Mouse (Mus musculus) CH12.LX (cell line): ENCODE results near the gene Atp9a. TPM values are rescaled to one million over a fixed set of nuclear protein-coding genes. Genes with fewer than 3 reads are reported as not detected.

Source experiments
- DNase-seq: peaks from one replicate; pipeline ENCODE4 v3.0.0-alpha.2; 2013; ENCODE audit errors: extremely low read depth
- H3K27ac ChIP-seq: 2 replicates; pipeline ENCODE4 v1.5.1; 2012; ENCODE audit warnings: low read depth, mild to moderate bottlenecking, control low read depth, moderate library complexity; ENCODE audit not compliant: insufficient read depth
- H3K27me3 ChIP-seq: replicated peaks from 2 replicates; pipeline ENCODE3; 2012; ENCODE audit warnings: inconsistent platforms
- H3K36me3 ChIP-seq, 2 experiments: replicated peaks in 1 of 2; 2 replicates each; pipeline versions ENCODE3 to v1.6.1; 2012; ENCODE audit warnings: inconsistent platforms in 1 of 2, low read length in 1 of 2, mild to moderate bottlenecking in 1 of 2, mixed read lengths in 1 of 2, moderate library complexity in 1 of 2; ENCODE audit not compliant: control insufficient read depth in 1 of 2, insufficient read depth in 1 of 2
- H3K4me1 ChIP-seq, 2 experiments: 2 replicates each; pipeline ENCODE4 v1.6.1; 2012; ENCODE audit warnings: inconsistent platforms in 1 of 2, moderate library complexity in 1 of 2; ENCODE audit not compliant: insufficient read depth in 2 of 2, control insufficient read depth in 1 of 2
- H3K4me2 ChIP-seq: 2 replicates; pipeline ENCODE4 v1.6.1; 2012; ENCODE audit warnings: low read depth, mild to moderate bottlenecking, control low read depth; ENCODE audit not compliant: poor library complexity, insufficient read depth, severe bottlenecking
- H3K4me3 ChIP-seq, 3 experiments: fragments of 150-350 bp in 1 of 3; sonication (generic) in 1 of 3; replicated peaks in 1 of 3; 2 replicates each; pipeline versions ENCODE3 to v1.5.1; 2011 to 2012; ENCODE audit warnings: low read depth in 2 of 3, low read length in 2 of 3, mild to moderate bottlenecking in 2 of 3, moderate library complexity in 2 of 3, control low read depth in 1 of 3, improper control_type of control experiment in 1 of 3, inconsistent platforms in 1 of 3, mixed read lengths in 1 of 3; ENCODE audit not compliant: poor library complexity in 1 of 3
- H3K79me2 ChIP-seq: replicated peaks from 2 replicates; pipeline ENCODE4 v1.6.1; 2012; ENCODE audit warnings: mild to moderate bottlenecking, moderate library complexity; ENCODE audit not compliant: control insufficient read depth, poor library complexity, insufficient read depth, severe bottlenecking; ENCODE audit errors: extremely low read depth
- H3K9ac ChIP-seq: 2 replicates; pipeline ENCODE4 v1.6.1; 2012; ENCODE audit warnings: low read depth, mild to moderate bottlenecking, control low read depth, moderate library complexity; ENCODE audit not compliant: insufficient read depth
- H3K9me3 ChIP-seq: replicated peaks from 2 replicates; pipeline ENCODE3; 2012; ENCODE audit warnings: low read length, inconsistent platforms, mixed read lengths
- BHLHE40 ChIP-seq: IDR thresholded peaks from 2 replicates; pipeline ENCODE4 v1.6.1; 2011; ENCODE audit warnings: mild to moderate bottlenecking, low read depth, low read length, improper control_type of control experiment
- CHD2 ChIP-seq: IDR thresholded peaks from 2 replicates; pipeline ENCODE4 v1.6.1; 2011; ENCODE audit warnings: low read length, improper control_type of control experiment
- ETS1 ChIP-seq: conservative IDR thresholded peaks from 2 replicates; pipeline ENCODE4 v1.6.1; 2012; ENCODE audit warnings: low read depth, mild to moderate bottlenecking, inconsistent platforms, low read length, improper control_type of control experiment, moderate library complexity
- HCFC1 ChIP-seq: IDR thresholded peaks from 2 replicates; pipeline ENCODE4 v1.6.1; 2012; ENCODE audit warnings: low read depth, mild to moderate bottlenecking, inconsistent platforms, low read length, improper control_type of control experiment
- JUN ChIP-seq: IDR thresholded peaks from 2 replicates; pipeline ENCODE4 v1.6.1; 2011; ENCODE audit warnings: low read depth, mild to moderate bottlenecking, low read length, improper control_type of control experiment, moderate library complexity; ENCODE audit not compliant: insufficient read depth
- JUND ChIP-seq: conservative IDR thresholded peaks from 2 replicates; pipeline ENCODE4 v1.6.1; 2011; ENCODE audit warnings: low read depth, low read length, improper control_type of control experiment
- MAX ChIP-seq: IDR thresholded peaks from 2 replicates; pipeline ENCODE4 v1.6.1; 2011; ENCODE audit warnings: low read length, improper control_type of control experiment
- MAZ ChIP-seq: IDR thresholded peaks from 2 replicates; pipeline ENCODE4 v1.6.1; 2012; ENCODE audit warnings: low read depth, mild to moderate bottlenecking, inconsistent platforms, low read length, improper control_type of control experiment, moderate library complexity
- MEF2A ChIP-seq: IDR thresholded peaks from 2 replicates; pipeline ENCODE4 v1.6.1; 2014; ENCODE audit warnings: low read depth, mild to moderate bottlenecking, inconsistent platforms, low read length, improper control_type of control experiment, borderline replicate concordance
- MXI1 ChIP-seq: IDR thresholded peaks from 2 replicates; pipeline ENCODE4 v1.6.1; 2011; ENCODE audit warnings: mild to moderate bottlenecking, low read depth, low read length, improper control_type of control experiment
- PAX5 ChIP-seq: IDR thresholded peaks from 2 replicates; pipeline ENCODE4 v1.6.1; 2012; ENCODE audit warnings: low read length, inconsistent platforms, mixed read lengths
- POLR2AphosphoS2 ChIP-seq: IDR thresholded peaks from 2 replicates; pipeline ENCODE4 v1.6.1; 2011; ENCODE audit warnings: low read depth, low read length, improper control_type of control experiment
- RAD21 ChIP-seq: IDR thresholded peaks from 2 replicates; pipeline ENCODE4 v1.6.1; 2011; ENCODE audit warnings: low read depth, mild to moderate bottlenecking, low read length, improper control_type of control experiment, moderate library complexity
- RCOR1 ChIP-seq: conservative IDR thresholded peaks from 2 replicates; pipeline ENCODE4 v1.6.1; 2012; ENCODE audit warnings: low read depth, mild to moderate bottlenecking, inconsistent platforms, low read length, improper control_type of control experiment
- SIN3A ChIP-seq: IDR thresholded peaks from 2 replicates; pipeline ENCODE4 v1.6.1; 2012; ENCODE audit warnings: low read length, improper control_type of control experiment, inconsistent platforms
- TCF12 ChIP-seq: IDR thresholded peaks from 2 replicates; pipeline ENCODE4 v1.6.1; 2014; ENCODE audit warnings: low read depth, mild to moderate bottlenecking, inconsistent platforms, low read length, improper control_type of control experiment
- UBTF ChIP-seq: IDR thresholded peaks from 2 replicates; pipeline ENCODE4 v1.6.1; 2012; ENCODE audit warnings: low read depth, mild to moderate bottlenecking, inconsistent platforms, low read length, improper control_type of control experiment, moderate library complexity
- USF2 ChIP-seq: conservative IDR thresholded peaks from 2 replicates; pipeline ENCODE4 v1.6.1; 2011; ENCODE audit warnings: low read depth, low read length, improper control_type of control experiment
- ZC3H11A ChIP-seq: IDR thresholded peaks from 2 replicates; pipeline ENCODE4 v1.6.1; 2012; ENCODE audit warnings: low read depth, mild to moderate bottlenecking, inconsistent platforms, low read length, improper control_type of control experiment
- ZKSCAN1 ChIP-seq: IDR thresholded peaks from 2 replicates; pipeline ENCODE4 v1.6.1; 2012; ENCODE audit warnings: low read depth, inconsistent platforms, low read length, improper control_type of control experiment, borderline replicate concordance
- ZMIZ1 ChIP-seq: IDR thresholded peaks from 2 replicates; pipeline ENCODE4 v1.6.1; 2012; ENCODE audit warnings: low read depth, mild to moderate bottlenecking, inconsistent platforms, low read length, improper control_type of control experiment
- dilution Hi-C: fragments of 300-500 bp; cut with MboI; formaldehyde crosslinking; loops from 2 replicates; pipeline ENCODE4 v1.14.3; 2020; ENCODE audit warnings: low sequenced_read_pairs; ENCODE audit not compliant: extremely low pct_unique_long_range_greater_than_20kb, extremely low pct_ligation_motif_present
- in situ Hi-C: fragments of 300-500 bp; cut with MboI; formaldehyde crosslinking; loops from 3 replicates; pipeline ENCODE4 v1.14.3; 2019; ENCODE audit warnings: low sequenced_read_pairs, low pct_ligation_motif_present, low pct_unique_long_range_greater_than_20kb, mixed read lengths
- polyA plus RNA-seq: library from polyadenylated mRNA; unstranded; fragments of >175 nt; gene quantifications from 2 replicates; pipeline ENCODE4 v1.2.1, GENCODE M21; 2012; ENCODE audit warnings: low read depth; ENCODE audit not compliant: insufficient read length
- total RNA-seq, 2 experiments: library from RNA; depleted of rRNA; stranded (reverse); fragments of 300-350 nt in 1 of 2; fragments of >200 nt in 1 of 2; gene quantifications; 2 replicates each; pipeline ENCODE4 v1.2.3; 2012 to 2014

Gene Atp9a
- total and polyA plus RNA-seq, 3 experiments: 18.9 to 43.7 (median 40.1) TPM

DNA sequence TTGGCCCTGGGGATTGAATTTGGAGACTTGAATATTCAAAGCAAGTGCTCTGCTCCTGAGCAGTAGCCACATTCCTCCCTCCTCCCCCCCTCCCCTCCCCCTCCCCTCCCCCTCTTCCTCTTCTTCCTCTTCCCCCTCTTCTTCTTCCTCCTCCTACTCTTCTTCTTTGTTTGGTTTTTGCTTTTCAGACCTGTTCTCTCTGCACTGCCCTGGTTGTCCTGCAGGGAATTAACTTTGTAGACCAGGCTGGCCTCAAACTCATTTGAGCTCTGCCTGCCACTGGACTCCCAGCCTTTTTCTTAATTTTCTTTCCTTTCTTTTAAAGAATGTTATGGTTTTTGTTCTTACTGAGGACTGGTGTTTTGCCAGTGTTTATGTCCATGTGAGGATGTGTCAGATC is 35.3 kb upstream of the Atp9a start:
- in situ Hi-C loops: no loop called here
- Histone ChIP-seq H3K9me3 (no peaks in the 10 kb centered on the region), H3K36me3 (no peaks in the 10 kb centered on the region), H3K9ac (no peak overlapping the region), H3K4me1 (no peaks in the 10 kb centered on the region), H3K79me2 (no peaks in the 10 kb centered on the region), H3K4me2 (no peak overlapping the region), H3K4me3 (no peak overlapping the region), H3K27me3 (peaks cover 18% of the 10 kb centered on the region), H3K27ac (no peak overlapping the region)
- DNase-seq: no peak
- TF ChIP-seq CHD2 (no peak), TCF12 (no peak), MAZ (no peak)
- dilution Hi-C loops: no loop called here

GRCm38 (mm10) chr2:168776238-168776637 is 34.0 kb upstream of the Atp9a start:
- H3K4me2 ChIP-seq: no peak overlapping the region
- H3K27me3 ChIP-seq: peaks cover 23% of the 10 kb centered on the region
- H3K4me3 ChIP-seq: no peak overlapping the region
- no peaks in the 10 kb centered on the region for H3K79me2 ChIP-seq
- no peaks in the 10 kb centered on the region for H3K36me3 ChIP-seq
- no peaks in the 10 kb centered on the region for H3K4me1 ChIP-seq
- in situ Hi-C loops (no loop called here), dilution Hi-C loops (no loop called here)
- H3K27ac ChIP-seq: no peak overlapping the region
- TF ChIP-seq MXI1 (no peak), PAX5 (no peak), ETS1 (no peak)
- H3K9ac ChIP-seq: no peak overlapping the region
- H3K9me3 ChIP-seq: no peaks in the 10 kb centered on the region
- DNase-seq: no peak

DNA sequence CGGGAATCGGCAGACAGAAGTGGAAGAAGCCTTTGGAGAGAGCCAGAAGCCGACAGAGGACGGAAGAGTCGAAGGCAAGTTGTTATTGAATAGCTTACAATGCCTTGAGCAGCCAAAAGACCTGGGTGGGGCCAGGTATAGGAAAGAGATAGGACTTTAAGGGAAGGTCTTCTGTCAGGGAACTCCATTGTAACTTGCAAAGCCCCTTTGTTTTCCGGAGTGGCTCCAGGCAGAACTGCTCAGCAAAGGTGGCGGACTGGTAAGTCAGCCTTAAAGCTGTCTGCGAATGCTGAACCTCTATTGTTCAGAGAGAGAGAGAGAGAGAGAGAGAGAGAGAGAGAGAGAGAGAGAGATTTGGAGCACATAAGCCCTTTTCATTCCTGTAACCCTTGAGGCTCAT is 27.1 kb upstream of the Atp9a start:
- H3K9ac ChIP-seq: no peak overlapping the region
- no peaks in the 10 kb centered on the region for H3K79me2 ChIP-seq
- H3K4me2 ChIP-seq: no peak overlapping the region
- peaks cover 18% of the 10 kb centered on the region for H3K9me3 ChIP-seq
- TF ChIP-seq MAZ (no peak), SIN3A (no peak), JUND (no peak), JUN (no peak), MEF2A (no peak), ETS1 (no peak), TCF12 (no peak), UBTF (no peak), PAX5 (no peak), BHLHE40 (no peak), ZMIZ1 (no peak), MAX (no peak), USF2 (no peak), ZC3H11A (no peak), ZKSCAN1 (no peak), RAD21 (no peak), HCFC1 (no peak), RCOR1 (no peak), POLR2AphosphoS2 (no peak), MXI1 (no peak)
- TF ChIP-seq, all 38 proteins: peak for 0
- no peak overlapping the region for H3K27ac ChIP-seq
- no peaks in the 10 kb centered on the region for H3K36me3 ChIP-seq
- DNase-seq: no peak
- H3K27me3 ChIP-seq: peaks cover 48% of the 10 kb centered on the region
- H3K4me3 ChIP-seq: no peak overlapping the region
- dilution Hi-C loops: no loop called here
- peaks cover 0 to 6% of the 10 kb centered on the region in 2 experiments; a peak in 2 of 4 replicates for H3K4me1 ChIP-seq
- in situ Hi-C loops: no loop called here
